Mouse (Mus musculus) CD4-positive, CD25-positive, alpha-beta regulatory T cell (primary cell): Measurements from ENCODE around the gene Crp. TPM values are rescaled to one million over a fixed set of nuclear protein-coding genes. Genes with fewer than 3 reads are reported as not detected.

Experiments used
- polyA plus RNA-seq: library from polyadenylated mRNA; unstranded; fragments of 100-300 nt; shearing (Covaris generic); gene quantifications from one replicate; pipeline ENCODE4 v1.2.1, GENCODE M21; 2017

The Crp gene
- not detected for polyA plus RNA-seq

DNA sequence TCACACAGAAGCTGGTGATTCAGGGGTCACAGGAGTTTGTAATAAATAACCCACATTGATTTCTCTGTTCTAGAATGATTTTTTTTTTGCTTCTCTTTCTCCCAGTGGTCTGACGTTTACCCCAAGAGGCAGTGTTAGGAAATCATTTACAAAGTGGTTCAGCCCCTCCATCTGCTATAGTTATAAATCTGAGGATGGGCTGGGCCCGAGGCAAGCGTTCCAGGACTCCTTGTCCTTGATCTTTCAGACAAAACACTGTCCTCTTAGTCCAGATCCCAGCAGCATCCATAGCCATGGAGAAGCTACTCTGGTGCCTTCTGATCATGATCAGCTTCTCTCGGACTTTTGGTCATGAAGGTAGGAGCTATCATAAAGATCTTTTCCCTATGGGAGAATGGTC is at the start of gene Crp:
Gene Crp, plus strand, starts transcription at position 212 of the 400 bp plus-strand sequence.

Other genes with a start within 250 kb of the Crp start
- gene Slamf9, start 222.7 kb upstream of the Crp start, polyA plus RNA-seq = not detected
- gene Igsf9, start 216.3 kb upstream of the Crp start, polyA plus RNA-seq = 2.0 TPM
- 262 TPM for gene Tagln2, start 198.0 kb upstream of the Crp start, polyA plus RNA-seq
- 0.07 TPM for gene Cfap45, start 177.3 kb upstream of the Crp start, polyA plus RNA-seq
- not detected for gene Vsig8, start 142.1 kb upstream of the Crp start, polyA plus RNA-seq
- 0.18 TPM for gene Slamf8, start 107.5 kb upstream of the Crp start, polyA plus RNA-seq
- gene Fcrl6, start 95.5 kb upstream of the Crp start, polyA plus RNA-seq = not detected
- 4.9 TPM for gene Dusp23, start 65.1 kb upstream of the Crp start, polyA plus RNA-seq
- gene Apcs, start 197.0 kb downstream of the Crp start, polyA plus RNA-seq = not detected